Mouse (Mus musculus) lung, postnatal 0 days (tissue): ENCODE measurements around the gene Kcnrg. TPM values are rescaled to one million over a fixed set of nuclear protein-coding genes. Genes with fewer than 3 reads are reported as not detected.
"Not testable (repeated sequence)": the region's sequence is repeated elsewhere in the genome, so short reads cannot be mapped to it uniquely, and the experiment has no call there.

Experiments
- ATAC-seq: fragments of 200-750 bp; cut with Nextera tagmentation; 2 replicates; pipeline ENCODE4 v1.8.0; 2017; ENCODE audit warnings: moderate library complexity
- DNase-seq: peaks from one replicate; pipeline ENCODE4 v3.0.0-alpha.2; 2016; ENCODE audit warnings: low spot score
- H3K27ac ChIP-seq: fragments of 300-500 bp; sonication (generic); 2 replicates; pipeline ENCODE4 v1.5.1; 2014; ENCODE audit warnings: antibody characterized with exemption, mild to moderate bottlenecking, low read length, mixed read lengths
- H3K27me3 ChIP-seq: fragments of 300-500 bp; sonication (generic); replicated peaks from 2 replicates; pipeline ENCODE4 v1.6.1; 2014; ENCODE audit warnings: low read length, mixed read lengths; ENCODE audit not compliant: insufficient read depth
- H3K36me3 ChIP-seq: fragments of 300-500 bp; sonication (generic); 2 replicates; pipeline ENCODE4 v1.6.1; 2014; ENCODE audit warnings: low read length, mixed read lengths; ENCODE audit not compliant: insufficient read depth
- H3K4me1 ChIP-seq: fragments of 300-500 bp; sonication (generic); 2 replicates; pipeline ENCODE4 v1.6.1; 2014; ENCODE audit warnings: antibody characterized with exemption, low read depth, low read length, mixed read lengths; ENCODE audit not compliant: insufficient read depth
- H3K4me2 ChIP-seq: fragments of 300-500 bp; sonication (generic); replicated peaks from 2 replicates; pipeline ENCODE4 v1.6.1; 2014; ENCODE audit warnings: low read depth, mild to moderate bottlenecking, low read length, moderate library complexity, mixed read lengths
- H3K4me3 ChIP-seq: fragments of 300-500 bp; sonication (generic); 2 replicates; pipeline ENCODE4 v1.5.1; 2014; ENCODE audit warnings: low read depth, low read length
- H3K9ac ChIP-seq: fragments of 300-500 bp; sonication (generic); replicated peaks from 2 replicates; pipeline ENCODE4 v1.6.1; 2014; ENCODE audit warnings: low read depth, mild to moderate bottlenecking
- H3K9me3 ChIP-seq: fragments of 300-500 bp; sonication (generic); 2 replicates; pipeline ENCODE4 v1.6.1; 2016; ENCODE audit warnings: low read length, mixed read lengths
- CTCF ChIP-seq: IDR thresholded peaks from 2 replicates; pipeline ENCODE4 v1.5.1; 2016; ENCODE audit warnings: antibody characterized with exemption, mild to moderate bottlenecking
- EP300 ChIP-seq: IDR thresholded peaks from 2 replicates; pipeline ENCODE4 v1.6.1; 2016; ENCODE audit warnings: antibody characterized with exemption, mild to moderate bottlenecking, control low read depth
- WGBS: fragments of 180-500 bp; shearing (Covaris S2); extraction: QIAGEN DNeasy Blood & Tissue Kit; methylation state at CpG from one replicate; pipeline ENCODE4 v1.1.7; 2014; 5-methylcytosine and 5-hydroxymethylcytosine counted together
- polyA plus RNA-seq: library from polyadenylated mRNA; unstranded; fragments of >200 nt; fragmentation: Nextera tagmentation; extraction: Ambion mirVana; gene quantifications from 2 replicates; pipeline ENCODE4 v1.2.1, GENCODE M21; 2015

The Kcnrg gene
- 7.6 and 12.1 TPM in 2 replicates for polyA plus RNA-seq

GRCm38 (mm10) chr14:61607157-61607556 is at the start of gene Kcnrg:
Kcnrg (plus strand) TSS chr14:61607457.
- H3K27me3 ChIP-seq: no peaks in the 10 kb centered on the region
- H3K4me2 ChIP-seq: no peak within 1 kb of the TSS
- no peaks in the 10 kb centered on the region for H3K9me3 ChIP-seq
- no peaks in the 10 kb centered on the region for H3K36me3 ChIP-seq
- DNase-seq (no peak), ATAC-seq (no peak)
- H3K9ac ChIP-seq: no peak within 1 kb of the TSS
- no peak within 1 kb of the TSS for H3K4me3 ChIP-seq
- TF ChIP-seq CTCF: no peak
- no peak for TF ChIP-seq EP300
- 64% methylated on average over 3 of the region's 3 CpGs for WGBS
- no peak within 1 kb of the TSS for H3K27ac ChIP-seq
- H3K4me1 ChIP-seq: no peaks in the 10 kb centered on the region

- Histone ChIP-seq H3K9ac (no peak overlapping the region), H3K4me1 (no peaks in the 10 kb centered on the region), H3K27me3 (no peaks in the 10 kb centered on the region), H3K27ac (no peak overlapping the region), H3K4me2 (no peak overlapping the region), H3K4me3 (no peak overlapping the region), H3K9me3 (no peaks in the 10 kb centered on the region), H3K36me3 (no peaks in the 10 kb centered on the region)
- 75% methylated on average over 6 of the region's 6 CpGs for WGBS
- no peak for TF ChIP-seq CTCF
- no peak for TF ChIP-seq EP300
- ATAC-seq: no peak
- no peak for DNase-seq
Measured at GRCm38 (mm10) chr14:61558901-61559300, 48.4 kb upstream of the Kcnrg start.

GRCm38 (mm10) chr14:61559856-61560255 is 47.4 kb upstream of the Kcnrg start:
- DNase-seq (peak; percentile 54), ATAC-seq (no peak)
- no peaks in the 10 kb centered on the region for H3K36me3 ChIP-seq
- H3K27ac ChIP-seq: no peak overlapping the region
- 39% methylated on average over 3 of the region's 3 CpGs for WGBS
- no peak overlapping the region for H3K4me3 ChIP-seq
- H3K27me3 ChIP-seq: no peaks in the 10 kb centered on the region
- H3K9ac ChIP-seq: no peak overlapping the region
- no peaks in the 10 kb centered on the region for H3K4me1 ChIP-seq
- H3K4me2 ChIP-seq: no peak overlapping the region
- TF ChIP-seq CTCF (no peak), EP300 (no peak)
- no peaks in the 10 kb centered on the region for H3K9me3 ChIP-seq

- not testable (repeated sequence) for H3K4me3 ChIP-seq, H3K9me3 ChIP-seq, H3K27me3 ChIP-seq, H3K27ac ChIP-seq, DNase-seq, H3K4me2 ChIP-seq, H3K4me1 ChIP-seq, H3K9ac ChIP-seq, H3K36me3 ChIP-seq, ATAC-seq
- 80% methylated on average over 4 of the region's 4 CpGs for whole genome bisulfite sequencing
Measured at GRCm38 (mm10) chr14:61566211-61566610, 41.0 kb upstream of the Kcnrg start.

GRCm38 (mm10) chr14:61569344-61569743 is 37.9 kb upstream of the Kcnrg start:
- ATAC-seq: no peak
- WGBS: 40% methylated on average over 2 of the region's 2 CpGs

GRCm38 (mm10) chr14:61571366-61571765 is 35.9 kb upstream of the Kcnrg start:
- peak; percentile 89 for DNase-seq
- Histone ChIP-seq H3K4me3 (no peak overlapping the region), H3K27ac (no peak overlapping the region), H3K9ac (no peak overlapping the region), H3K27me3 (no peaks in the 10 kb centered on the region), H3K9me3 (no peaks in the 10 kb centered on the region), H3K36me3 (no peaks in the 10 kb centered on the region), H3K4me1 (no peaks in the 10 kb centered on the region; the same call in 1 of the 2 replicates), H3K4me2 (no peak overlapping the region; the same call in 1 of the 2 replicates)
- 7% methylated on average over 4 of the region's 4 CpGs for WGBS
- TF ChIP-seq CTCF (peak; percentile 94), EP300 (no peak)
- no peak; the same call in 1 of the 2 replicates for ATAC-seq

More at GRCm38 (mm10) chr14:61569344-61569743, 37.9 kb upstream of the Kcnrg start:
- no peak overlapping the region for H3K4me2 ChIP-seq
- H3K36me3 ChIP-seq: no peaks in the 10 kb centered on the region
- DNase-seq: no peak
- no peaks in the 10 kb centered on the region for H3K9me3 ChIP-seq
- no peak for TF ChIP-seq CTCF
- TF ChIP-seq EP300: no peak
- no peaks in the 10 kb centered on the region; the same call in 1 of the 2 replicates for H3K4me1 ChIP-seq
- H3K27me3 ChIP-seq: no peaks in the 10 kb centered on the region
- H3K27ac ChIP-seq: no peak overlapping the region
- H3K4me3 ChIP-seq: no peak overlapping the region
- no peak overlapping the region for H3K9ac ChIP-seq

- no peak overlapping the region for H3K9ac ChIP-seq
- no peak overlapping the region for H3K4me3 ChIP-seq
- no peaks in the 10 kb centered on the region for H3K9me3 ChIP-seq
- no peaks in the 10 kb centered on the region for H3K36me3 ChIP-seq
- H3K27ac ChIP-seq: no peak overlapping the region
- no peaks in the 10 kb centered on the region for H3K27me3 ChIP-seq
- H3K4me1 ChIP-seq: no peaks in the 10 kb centered on the region; the same call in 1 of the 2 replicates
- ATAC-seq: no peak
- TF ChIP-seq CTCF (no peak), EP300 (no peak)
- H3K4me2 ChIP-seq: no peak overlapping the region
- 81% methylated on average over 2 of the region's 2 CpGs for WGBS
- no peak for DNase-seq
Measured at GRCm38 (mm10) chr14:61572131-61572530, 35.1 kb upstream of the Kcnrg start.
